Mouse (Mus musculus): ENCODE measurements around the gene Abcd2. TPM values are rescaled to one million over a fixed set of nuclear protein-coding genes. Genes with fewer than 3 reads are reported as not detected.
A peak's percentile ranks its signal among the peaks of the same experiment; 100 is the strongest.

Gene Abcd2
- polyA plus RNA-seq, 1 experiment from 2014 or later: 21.2 TPM

- Histone ChIP-seq H3K4me3 (no peak overlapping the region), H3K36me3 (peaks cover 44% of the 10 kb centered on the region), H3K4me1 (no peaks in the 10 kb centered on the region), H3K27me3 (no peaks in the 10 kb centered on the region), H3K4me2 (replicated peaks) (no peak overlapping the region), H3K9me3 (no peaks in the 10 kb centered on the region), H3K9ac (replicated peaks) (no peak overlapping the region), H3K27ac (replicated peaks) (no peak overlapping the region)
- ATAC-seq (replicated peaks): no peak
- WGBS: 43% methylated on average over 1 of the region's 1 CpGs
Observed at GRCm38 (mm10) chr15:91152592-91152991, 39.0 kb downstream of the Abcd2 start.

- no peaks in the 10 kb centered on the region for H3K4me1 ChIP-seq
- ATAC-seq (replicated peaks): no peak
- no peak overlapping the region for H3K9ac ChIP-seq (replicated peaks)
- H3K4me3 ChIP-seq: no peak overlapping the region
- H3K36me3 ChIP-seq: no peaks in the 10 kb centered on the region
- 93% methylated on average over 4 of the region's 4 CpGs for WGBS
- no peak overlapping the region for H3K27ac ChIP-seq (replicated peaks)
- H3K4me2 ChIP-seq (replicated peaks): no peak overlapping the region
- H3K27me3 ChIP-seq: no peaks in the 10 kb centered on the region
- H3K9me3 ChIP-seq: no peaks in the 10 kb centered on the region
Observed at GRCm38 (mm10) chr15:91124584-91124983, 67.0 kb downstream of the Abcd2 start.

GRCm38 (mm10) chr15:91112555-91113209, 78.9 kb downstream of the Abcd2 start:
- Histone ChIP-seq H3K27ac (replicated peaks) (no peak overlapping the region), H3K27me3 (no peaks in the 10 kb centered on the region), H3K9me3 (no peaks in the 10 kb centered on the region), H3K4me1 (no peaks in the 10 kb centered on the region), H3K4me2 (replicated peaks) (no peak overlapping the region), H3K9ac (replicated peaks) (no peak overlapping the region), H3K36me3 (no peaks in the 10 kb centered on the region), H3K4me3 (no peak overlapping the region)
- 92% methylated on average over 7 of the region's 7 CpGs for WGBS
- no peak for ATAC-seq (replicated peaks)

- 90% methylated on average over 5 of the region's 5 CpGs for WGBS
Observed at GRCm38 (mm10) chr15:91108102-91108659, 83.4 kb downstream of the Abcd2 start.

DNA sequence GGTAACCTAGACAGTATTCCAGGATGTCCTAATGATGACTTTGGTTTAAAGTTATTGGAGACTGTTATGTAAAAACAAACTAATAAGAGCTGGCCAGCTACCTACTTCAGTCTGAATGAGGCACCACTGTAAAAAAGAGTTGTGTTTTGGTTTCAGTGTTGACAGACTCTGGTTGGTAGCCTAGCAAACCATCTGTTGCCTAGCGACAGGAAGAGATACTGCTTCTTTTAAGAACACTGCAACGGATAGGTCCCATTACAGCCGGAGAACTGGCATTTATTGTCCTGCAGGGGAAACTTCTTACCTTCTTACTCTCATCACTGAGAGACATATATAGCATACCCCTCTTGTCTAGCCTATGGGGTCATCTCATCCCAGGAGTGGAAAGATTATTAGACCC, 86.7 kb downstream of the Abcd2 start:
- Histone ChIP-seq H3K4me2 (replicated peaks) (no peak overlapping the region), H3K4me1 (no peaks in the 10 kb centered on the region), H3K36me3 (no peaks in the 10 kb centered on the region), H3K9ac (replicated peaks) (no peak overlapping the region), H3K4me3 (no peak overlapping the region), H3K27ac (replicated peaks) (no peak overlapping the region), H3K27me3 (no peaks in the 10 kb centered on the region), H3K9me3 (no peaks in the 10 kb centered on the region)
- 37% methylated on average over 3 of the region's 3 CpGs for WGBS
- peak; percentile 48; the same call in 1 of the 2 replicates for ATAC-seq (replicated peaks)

More at GRCm38 (mm10) chr15:91108102-91108659, 83.4 kb downstream of the Abcd2 start:
- H3K9me3 ChIP-seq: no peaks in the 10 kb centered on the region
- no peaks in the 10 kb centered on the region for H3K36me3 ChIP-seq
- H3K27ac ChIP-seq (replicated peaks): no peak overlapping the region
- H3K4me1 ChIP-seq: no peaks in the 10 kb centered on the region
- H3K9ac ChIP-seq (replicated peaks): no peak overlapping the region
- ATAC-seq (replicated peaks): no peak
- no peak overlapping the region for H3K4me3 ChIP-seq
- no peak overlapping the region for H3K4me2 ChIP-seq (replicated peaks)
- H3K27me3 ChIP-seq: no peaks in the 10 kb centered on the region

GRCm38 (mm10) chr15:91104276-91104675, 87.3 kb downstream of the Abcd2 start:
- Histone ChIP-seq H3K27me3 (no peaks in the 10 kb centered on the region), H3K27ac (replicated peaks) (no peak overlapping the region), H3K9me3 (no peaks in the 10 kb centered on the region), H3K36me3 (no peaks in the 10 kb centered on the region), H3K9ac (replicated peaks) (no peak overlapping the region), H3K4me1 (no peaks in the 10 kb centered on the region), H3K4me3 (no peak overlapping the region), H3K4me2 (replicated peaks) (no peak overlapping the region)
- 89% methylated on average over 1 of the region's 1 CpGs for WGBS
- no peak for ATAC-seq (replicated peaks)

GRCm38 (mm10) chr15:91103814-91104213, 87.8 kb downstream of the Abcd2 start:
- Histone ChIP-seq H3K9ac (replicated peaks) (no peak overlapping the region), H3K27me3 (no peaks in the 10 kb centered on the region), H3K9me3 (no peaks in the 10 kb centered on the region), H3K27ac (replicated peaks) (no peak overlapping the region), H3K4me3 (no peak overlapping the region), H3K4me1 (no peaks in the 10 kb centered on the region), H3K4me2 (replicated peaks) (no peak overlapping the region), H3K36me3 (no peaks in the 10 kb centered on the region)
- ATAC-seq (replicated peaks): no peak
- WGBS: 63% methylated on average over 14 of the region's 14 CpGs

DNA sequence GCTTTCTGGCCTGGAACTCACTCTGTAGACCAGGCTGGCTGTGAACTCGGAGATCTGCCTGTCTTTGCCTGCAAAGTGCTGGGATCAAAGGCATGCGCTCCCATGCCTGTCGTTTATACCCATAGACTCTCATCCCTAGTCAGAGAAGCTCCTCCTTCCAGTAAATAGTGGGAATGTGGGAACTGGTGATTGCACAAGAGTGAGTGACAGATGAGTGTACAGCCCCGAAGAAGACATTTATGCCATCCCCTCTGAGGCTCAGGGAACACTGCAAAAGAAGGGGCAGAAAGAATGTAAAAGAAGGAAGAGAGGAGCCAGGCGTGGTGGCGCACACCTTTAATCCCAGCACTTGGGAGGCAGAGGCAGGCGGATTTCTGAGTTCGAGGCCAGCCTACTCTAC, 88.3 kb downstream of the Abcd2 start:
- Histone ChIP-seq H3K4me3 (no peak overlapping the region), H3K36me3 (no peaks in the 10 kb centered on the region), H3K9me3 (no peaks in the 10 kb centered on the region), H3K27ac (replicated peaks) (no peak overlapping the region), H3K4me1 (no peaks in the 10 kb centered on the region), H3K9ac (replicated peaks) (no peak overlapping the region), H3K4me2 (replicated peaks) (no peak overlapping the region), H3K27me3 (no peaks in the 10 kb centered on the region)
- WGBS: 94% methylated on average over 8 of the region's 8 CpGs
- no peak for ATAC-seq (replicated peaks)

GRCm38 (mm10) chr15:91096606-91097005, 95.0 kb downstream of the Abcd2 start:
- no peak overlapping the region for H3K4me3 ChIP-seq
- H3K27me3 ChIP-seq: no peaks in the 10 kb centered on the region

More at GRCm38 (mm10) chr15:91096606-91097005, 95.0 kb downstream of the Abcd2 start:
- Histone ChIP-seq H3K4me2 (replicated peaks) (no peak overlapping the region), H3K9ac (replicated peaks) (no peak overlapping the region), H3K27ac (replicated peaks) (no peak overlapping the region), H3K36me3 (no peaks in the 10 kb centered on the region), H3K4me1 (peaks cover 6% of the 10 kb centered on the region), H3K9me3 (no peaks in the 10 kb centered on the region)
- 89% methylated on average over 6 of the region's 6 CpGs for WGBS
- ATAC-seq (replicated peaks): no peak

Other genes starting within 250 kb of the Abcd2 start
- gene Kif21a, start 141.9 kb downstream of the Abcd2 start, polyA plus RNA-seq (2015; fragmentation: Nextera tagmentation; extraction: Ambion mirVana): 52.3 and 54.2 TPM in 2 replicates
- gene CN725425, start 7.7 kb upstream of the Abcd2 start, polyA plus RNA-seq (2015; fragmentation: Nextera tagmentation; extraction: Ambion mirVana): not detected in 2 replicates